Mouse (Mus musculus) thymus, adult 2 months (tissue): Measurements from ENCODE around the gene Cyp2b19.

Experiments
- CTCF ChIP-seq: fragments of 200-500 bp; IDR thresholded peaks from 2 replicates; pipeline ENCODE4 v1.5.1; 2012; ENCODE audit warnings: mild to moderate bottlenecking, control low read depth, low read length, moderate library complexity, borderline replicate concordance; ENCODE audit not compliant: control insufficient read depth, poor library complexity, insufficient read depth; ENCODE audit errors: extremely low read depth
- POLR2A ChIP-seq: fragments of 200-500 bp; IDR thresholded peaks from 2 replicates; pipeline ENCODE4 v1.6.1; 2012; ENCODE audit warnings: mild to moderate bottlenecking, low read length, control low read depth, moderate library complexity; ENCODE audit not compliant: control insufficient read depth, poor library complexity, insufficient read depth; ENCODE audit errors: extremely low read depth

- TF ChIP-seq CTCF (no peak), POLR2A (no peak)
Observed at GRCm38 (mm10) chr7:26775866-26776265, 18.9 kb downstream of the Cyp2b19 start.
